Mouse (Mus musculus): ENCODE measurements around the gene Sp2.

- no peak for TF ChIP-seq EP300 (IDR thresholded peaks at IDR 0.05; ENCODE audit: low read depth)
- no peak for TF ChIP-seq CTCF (IDR thresholded peaks at IDR 0.05; ENCODE audit: low read depth)
Observed at GRCm38 (mm10) chr11:96919003-96919402, 63.8 kb downstream of the Sp2 start.
